ENCODE assay signal across 7 mouse cellular contexts in genomic region chr5:115158040-115158983, GRCm38 (mm10). TPM values are rescaled to one million over a fixed set of nuclear protein-coding genes. Genes with fewer than 3 reads are reported as not detected.
DNase-seq lines count a peak whose midpoint lies in the region; ATAC-seq lines count a peak whose summit lies in the region.

Gene Mlec (minus strand): TSS chr5:115158179.

- peak within 1 kb of the TSS; percentile 89 for H3K9ac ChIP-seq in embryonic facial prominence, embryonic 11.5 days (replicated peaks; ENCODE audit: low read length)
- H3K9ac ChIP-seq in limb, embryonic 11.5 days (ENCODE audit: low read length), result peak within 1 kb of the TSS; percentile 96
- peak within 1 kb of the TSS; percentile 91 for H3K9ac ChIP-seq in midbrain, embryonic 14.5 days (replicated peaks; ENCODE audit: low read length)

- peak within 1 kb of the TSS; percentile 79 for H3K4me2 ChIP-seq in embryonic facial prominence, embryonic 11.5 days (ENCODE audit: low read depth, low read length)
- H3K4me2 ChIP-seq in limb, embryonic 11.5 days (ENCODE audit: low read depth, severe bottlenecking), result peak within 1 kb of the TSS; percentile 81
- H3K4me2 ChIP-seq in midbrain, embryonic 14.5 days (ENCODE audit: low read length), result peak within 1 kb of the TSS; percentile 96

- H3K36me3 ChIP-seq in embryonic facial prominence, embryonic 11.5 days (replicated peaks; ENCODE audit: control insufficient read depth, insufficient read depth, low read depth, low read length), result no peaks in the 10 kb centered on the region
- H3K36me3 ChIP-seq in limb, embryonic 11.5 days (ENCODE audit: control insufficient read depth, insufficient read depth, low read length), result no peaks in the 10 kb centered on the region
- H3K36me3 ChIP-seq in midbrain, embryonic 14.5 days (ENCODE audit: control insufficient read depth, insufficient read depth, low read length), result no peaks in the 10 kb centered on the region

- ATAC-seq in embryonic facial prominence, embryonic 11.5 days (replicated peaks; ENCODE audit: insufficient number of reproducible peaks, low FRiP score, low TSS enrichment, low read depth), result peak; percentile 98
- peak; percentile 96 for ATAC-seq in limb, embryonic 11.5 days (ENCODE audit: insufficient number of reproducible peaks, low FRiP score, low TSS enrichment, low read depth)
- ATAC-seq in midbrain, embryonic 14.5 days (ENCODE audit: low FRiP score, low TSS enrichment), result peak; percentile 98

- H3K9me3 ChIP-seq in embryonic facial prominence, embryonic 11.5 days (replicated peaks; ENCODE audit: control insufficient read depth, low read length), result no peaks in the 10 kb centered on the region
- no peaks in the 10 kb centered on the region for H3K9me3 ChIP-seq in limb, embryonic 11.5 days (ENCODE audit: control insufficient read depth, low read length)
- H3K9me3 ChIP-seq in midbrain, embryonic 14.5 days (ENCODE audit: control insufficient read depth, low read length), result no peaks in the 10 kb centered on the region

- H3K27ac ChIP-seq in embryonic facial prominence, embryonic 11.5 days (replicated peaks; ENCODE audit: low read depth, low read length), result peak within 1 kb of the TSS; percentile 95
- peak within 1 kb of the TSS; percentile 90 for H3K27ac ChIP-seq in limb, embryonic 11.5 days (replicated peaks; ENCODE audit: low read depth, low read length)
- H3K27ac ChIP-seq in midbrain, embryonic 14.5 days (replicated peaks; ENCODE audit: low read depth, low read length), result peak within 1 kb of the TSS; percentile 99

- peak within 1 kb of the TSS; percentile 97 for H3K4me3 ChIP-seq in embryonic facial prominence, embryonic 11.5 days (ENCODE audit: low read depth, low read length)
- peak within 1 kb of the TSS; percentile 100 for H3K4me3 ChIP-seq in limb, embryonic 11.5 days (ENCODE audit: low read depth, low read length)
- peak within 1 kb of the TSS; percentile 92 for H3K4me3 ChIP-seq in midbrain, embryonic 14.5 days (replicated peaks; ENCODE audit: low read depth, low read length)

- H3K4me1 ChIP-seq in embryonic facial prominence, embryonic 11.5 days (ENCODE audit: control insufficient read depth, insufficient read depth, low read length), result peaks cover 3% of the 10 kb centered on the region
- peaks cover 22% of the 10 kb centered on the region for H3K4me1 ChIP-seq in limb, embryonic 11.5 days (ENCODE audit: control insufficient read depth, insufficient read depth, low read length)
- peaks cover 31% of the 10 kb centered on the region for H3K4me1 ChIP-seq in midbrain, embryonic 14.5 days (ENCODE audit: control insufficient read depth, insufficient read depth, low read length)

- no peaks in the 10 kb centered on the region for H3K27me3 ChIP-seq in embryonic facial prominence, embryonic 11.5 days (ENCODE audit: control insufficient read depth, insufficient read depth, low read length)
- H3K27me3 ChIP-seq in limb, embryonic 11.5 days (ENCODE audit: control insufficient read depth, insufficient read depth, low read length), result no peaks in the 10 kb centered on the region
- no peaks in the 10 kb centered on the region for H3K27me3 ChIP-seq in midbrain, embryonic 14.5 days (ENCODE audit: control insufficient read depth, insufficient read depth, low read length)

- peak; percentile 99 for DNase-seq in adrenal gland, postnatal 14 days
- DNase-seq in embryonic facial prominence, embryonic 11.5 days (ENCODE audit: low spot score), result peak; percentile 99
- peak; percentile 100 for DNase-seq in heart, adult 11 months
- DNase-seq in kidney, adult 18-20 months, result peak; percentile 98
- peak; percentile 99 for DNase-seq in limb, embryonic 11.5 days (ENCODE audit: low spot score)
- peak; percentile 99 for DNase-seq in midbrain, embryonic 14.5 days
- DNase-seq in spleen, adult 18-20 months, result peak; percentile 95 to 98

- WGBS in embryonic facial prominence, embryonic 11.5 days, result under 1% methylated on average over 74 of the region's 78 CpGs
- under 1% methylated on average over 72 of the region's 78 CpGs for WGBS in limb, embryonic 11.5 days
- WGBS in midbrain, embryonic 14.5 days, result under 1% methylated on average over 78 of the region's 78 CpGs

RNA-seq across cellular contexts. Expression of gene Mlec, which starts in this region (rescaled TPM):
- total RNA-seq in adrenal gland, postnatal 14 days (2021), result 140 and 144 TPM in 2 replicates
- 36.6 and 37.5 TPM in 2 replicates for polyA plus RNA-seq in embryonic facial prominence, embryonic 11.5 days (2014; fragmentation: Nextera tagmentation; extraction: Ambion mirVana)
- 51.5 and 58.8 TPM in 2 replicates for polyA plus RNA-seq in limb, embryonic 11.5 days (2014; fragmentation: Nextera tagmentation; extraction: Ambion mirVana)
- 14.6 and 18.6 TPM in 2 replicates for polyA plus RNA-seq in midbrain, embryonic 14.5 days (2014; fragmentation: Nextera tagmentation; extraction: Ambion mirVana)

Comparison
In these comparisons a context has a peak if more than half of its experiments do, and no peak if none do; other contexts are left out.
1. Peak in every context shown above with its lines: DNase-seq, ATAC-seq, H3K4me3 ChIP-seq and H3K27ac ChIP-seq.